Mouse (Mus musculus) cerebellum, postnatal 10 days (tissue): Measurements from ENCODE around the gene Gatad2a.
A peak's percentile ranks its signal among the peaks of the same experiment; 100 is the strongest.
"Not testable (repeated sequence)": the region's sequence is repeated elsewhere in the genome, so short reads cannot be mapped to it uniquely, and the experiment has no call there.

Source experiments
- DNase-seq, 2 experiments: peaks; one replicate each; pipeline ENCODE4 v3.0.0; 2021; ENCODE audit warnings: mixed read lengths in 2 of 2

The Gatad2a gene

DNA sequence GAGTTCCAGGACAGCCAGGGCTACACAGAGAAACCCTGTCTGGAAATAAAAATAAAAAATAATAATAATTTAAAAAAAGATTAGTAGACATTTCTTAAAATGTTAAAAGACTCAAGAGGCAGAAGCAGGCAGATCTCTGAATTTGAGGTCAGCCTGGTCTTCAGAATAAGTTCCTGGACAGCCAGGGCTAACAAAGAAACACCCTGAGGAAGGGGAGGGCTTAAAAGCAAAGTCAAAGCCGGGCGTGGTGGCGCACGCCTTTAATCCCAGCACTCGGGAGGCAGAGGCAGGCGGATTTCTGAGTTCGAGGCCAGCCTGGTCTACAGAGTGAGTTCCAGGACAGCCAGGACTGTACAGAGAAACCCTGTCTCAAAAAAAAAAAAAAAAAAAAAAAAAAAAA lies 7.2 kb downstream of the Gatad2a start:
- not testable (repeated sequence) for DNase-seq

DNA sequence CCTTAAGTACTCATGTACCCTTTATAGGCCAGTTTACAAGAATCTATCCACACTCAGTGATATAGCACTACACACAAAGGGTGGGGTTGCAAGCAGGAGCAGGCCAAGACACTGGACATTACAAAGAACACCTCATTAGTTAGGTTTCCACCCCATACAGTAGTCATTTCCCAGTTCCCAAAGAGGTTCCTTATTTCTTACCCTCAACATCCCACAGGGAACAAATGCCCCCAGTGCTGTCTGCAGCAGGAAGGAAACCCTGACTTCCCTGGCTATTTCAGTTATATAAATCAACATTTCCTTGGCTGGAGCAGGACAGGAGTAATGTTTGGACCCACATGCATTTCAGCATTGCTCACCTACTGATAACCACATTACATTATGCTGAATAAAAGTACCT lies 8.4 kb downstream of the Gatad2a start:
- DNase-seq, result no peak

DNA sequence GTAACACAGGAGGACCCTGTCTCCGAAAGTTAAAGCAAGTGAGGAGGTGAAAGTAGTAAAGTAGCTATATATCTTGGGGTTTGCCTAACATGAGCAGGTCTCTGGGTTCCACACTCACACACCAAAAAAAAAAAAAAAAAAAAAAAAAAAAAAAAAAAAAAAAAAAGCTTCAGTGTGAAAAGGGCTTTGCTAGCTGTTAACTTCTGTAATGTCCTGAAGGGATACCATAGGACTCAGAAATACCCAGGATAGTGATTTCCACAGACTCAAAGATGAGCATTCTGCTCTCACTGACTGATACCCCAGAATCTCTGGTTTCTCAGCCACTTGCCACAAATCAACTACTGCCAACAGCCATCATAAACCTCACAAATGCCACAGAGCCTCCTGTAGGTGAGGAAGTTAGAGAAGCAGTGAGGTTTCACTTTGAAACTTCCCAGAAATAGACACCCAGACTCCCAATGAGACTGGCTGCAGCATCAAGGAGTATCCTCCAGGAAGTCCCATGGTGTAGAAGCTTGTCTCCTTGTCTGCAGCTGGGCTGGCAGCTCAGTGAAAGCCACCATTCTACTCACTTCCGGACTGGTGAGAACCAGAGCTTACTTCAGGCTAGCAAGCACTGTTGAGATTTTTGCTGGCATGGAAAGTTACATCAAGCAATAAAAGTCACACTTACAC lies 11.2 kb downstream of the Gatad2a start:
- no peak for DNase-seq

DNA sequence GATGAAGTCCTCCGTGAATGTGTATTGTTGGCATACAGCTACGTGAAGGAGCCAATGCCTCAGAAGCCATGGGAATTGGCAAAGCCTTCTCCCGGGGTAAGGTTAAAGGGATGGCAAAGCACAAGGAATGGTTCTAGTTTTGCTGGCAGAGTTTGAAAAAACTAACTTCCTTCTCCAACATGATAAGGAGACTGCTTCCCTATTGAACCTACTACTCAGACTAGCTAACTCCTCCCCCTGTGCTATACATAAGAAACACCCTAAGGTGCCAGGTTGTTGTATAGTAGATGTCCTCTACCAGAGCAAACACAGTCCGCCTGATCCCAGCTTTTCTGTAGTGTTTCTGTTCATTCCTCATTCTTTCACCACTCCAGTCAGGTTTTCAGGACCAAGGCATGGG lies 17.7 kb downstream of the Gatad2a start:
- DNase-seq, result no peak

DNA sequence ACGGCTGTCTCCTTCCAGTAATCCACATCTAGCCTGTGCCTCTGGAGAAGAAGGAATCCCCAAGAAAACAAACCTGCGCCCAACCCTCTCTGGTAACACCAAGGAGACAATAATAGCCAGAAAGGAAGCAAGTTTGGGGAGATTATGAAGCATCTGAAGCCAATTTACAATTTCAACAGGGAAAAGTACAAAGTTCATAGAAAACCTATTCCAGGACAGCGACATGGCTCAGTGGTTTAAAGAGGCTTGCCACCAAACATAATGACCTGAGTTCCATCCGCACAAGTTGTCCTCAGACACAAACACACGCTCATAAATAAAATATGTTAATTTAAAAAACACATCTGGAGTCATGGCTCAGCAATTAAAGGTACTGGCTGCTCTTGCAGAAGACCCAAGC lies 21.4 kb downstream of the Gatad2a start:
- DNase-seq, result no peak

DNA sequence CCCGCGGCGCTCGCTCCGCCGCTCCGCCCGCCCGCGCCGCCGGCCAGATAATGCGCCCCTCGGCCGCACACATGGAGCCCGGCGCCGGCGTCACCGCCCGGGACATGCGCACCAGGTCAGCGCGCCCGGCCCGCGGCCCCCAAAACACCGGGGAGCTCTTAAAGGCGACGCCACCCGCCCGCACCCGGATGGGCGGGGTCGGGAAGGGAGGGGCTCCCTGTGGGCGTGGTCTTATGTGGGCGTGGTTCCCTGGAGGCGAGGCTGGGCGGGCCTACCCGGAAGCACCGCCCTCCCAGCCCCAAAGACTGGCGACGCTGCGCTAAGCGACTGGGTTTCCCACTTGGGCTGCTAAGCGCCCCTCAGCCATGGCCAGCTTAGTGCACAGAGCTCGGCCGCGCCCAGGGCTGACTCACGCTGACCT lies 22.0 kb downstream of the Gatad2a start:
- peak; percentile 97 for DNase-seq

DNA sequence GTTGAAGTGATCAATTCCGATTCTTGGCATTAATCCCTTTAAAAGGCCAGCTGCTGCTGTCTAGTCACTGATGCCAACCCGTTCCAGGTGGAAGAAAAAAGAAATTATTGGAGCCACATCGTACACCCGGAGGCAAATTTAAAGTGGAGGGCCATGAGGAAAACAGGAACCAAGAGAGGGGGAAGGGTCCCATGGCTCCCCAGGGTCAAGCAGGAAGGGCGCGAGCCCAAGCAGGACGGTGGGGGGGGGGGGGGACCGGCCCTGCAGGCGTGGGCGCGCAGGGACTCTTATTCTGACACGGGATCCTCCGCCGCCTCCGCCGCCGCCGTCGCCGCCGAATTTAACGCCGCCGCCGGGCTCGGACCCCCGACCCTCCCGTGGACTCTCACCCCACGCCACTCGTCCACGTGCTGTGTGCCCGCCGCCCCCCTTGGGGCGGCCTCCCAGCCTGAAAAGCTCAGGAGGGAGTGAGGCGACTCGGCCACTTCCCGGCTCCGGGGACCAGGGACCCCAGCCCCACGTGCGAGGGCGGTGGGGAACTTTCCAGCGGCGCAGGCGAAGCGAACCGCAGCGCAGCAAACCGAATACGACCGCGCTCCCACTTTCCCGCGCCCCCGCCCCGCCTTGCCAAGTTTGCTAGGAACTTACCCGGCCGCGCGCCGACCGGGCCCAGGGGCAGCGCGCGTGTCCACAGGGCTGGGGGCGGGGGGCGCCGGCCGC lies 22.6 kb downstream of the Gatad2a start:
- peak; percentile 75 to 76 for DNase-seq

DNA sequence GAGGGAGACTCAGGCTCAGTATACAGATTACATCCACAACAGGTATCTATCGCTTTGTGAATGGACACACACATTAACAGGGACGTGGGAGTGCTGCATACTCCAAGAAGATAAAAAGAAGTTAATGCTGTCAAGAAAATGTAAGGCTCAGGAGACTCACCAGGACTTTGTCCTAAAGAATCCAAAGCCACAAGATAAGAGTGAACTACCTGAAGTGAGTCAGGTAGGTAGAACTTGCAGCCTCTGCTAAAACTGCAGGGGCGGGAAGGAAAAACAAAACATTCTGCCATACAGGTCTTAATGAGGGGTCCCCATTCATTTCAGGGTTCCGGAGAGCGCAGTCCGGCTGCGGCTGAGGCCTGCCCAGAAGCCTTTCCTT lies 23.1 kb downstream of the Gatad2a start:
- DNase-seq, result no peak

DNA sequence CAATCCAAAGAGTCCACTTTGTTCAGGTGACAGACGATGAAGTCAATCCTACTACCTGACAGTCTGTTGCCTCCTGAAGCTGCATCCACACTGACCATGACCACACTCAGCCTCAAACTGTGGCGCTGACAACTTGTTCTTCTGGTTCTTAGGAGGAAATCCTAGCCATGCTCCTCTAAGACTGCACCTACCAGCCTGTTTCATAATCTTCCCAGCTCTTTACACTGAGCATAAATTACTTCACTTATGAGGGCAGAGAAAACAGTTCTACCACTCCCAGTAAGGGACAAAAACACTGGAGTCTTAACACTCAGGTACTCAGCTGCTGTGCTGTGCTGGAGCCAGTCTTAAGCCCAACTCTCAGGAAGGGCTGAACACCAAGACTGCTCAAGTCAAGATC lies 25.3 kb downstream of the Gatad2a start:
- DNase-seq, result no peak

DNA sequence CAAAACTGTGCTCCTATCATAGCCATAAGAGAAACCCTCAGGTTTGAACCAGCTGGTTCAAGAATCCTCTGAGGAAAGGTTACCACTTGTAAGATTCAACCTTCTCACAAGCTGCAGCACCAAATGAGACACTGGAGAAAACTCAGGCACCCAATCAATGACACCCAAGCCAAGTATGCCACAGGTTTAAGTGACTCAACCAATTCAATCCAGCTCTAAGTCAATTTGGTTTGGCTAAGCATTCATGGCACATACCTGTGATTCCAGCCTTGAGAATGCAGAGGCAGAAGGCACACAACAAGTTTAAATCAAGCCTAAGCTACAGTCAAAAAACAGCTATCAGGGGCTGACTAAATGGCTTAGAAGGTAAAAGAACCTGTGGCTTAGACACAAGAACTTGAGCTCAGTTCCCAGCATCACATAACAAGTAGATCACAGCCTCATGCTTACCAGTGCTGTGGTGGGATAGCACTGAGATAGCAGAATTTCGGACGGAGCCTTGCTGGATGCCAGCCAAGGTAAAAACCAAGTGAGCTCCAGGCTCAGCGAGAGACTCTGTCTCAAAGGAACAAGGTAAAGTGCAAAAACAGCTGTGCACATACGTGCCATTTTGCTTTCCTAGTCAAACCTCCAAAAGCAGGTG lies 28.8 kb downstream of the Gatad2a start:
- no peak for DNase-seq

DNA sequence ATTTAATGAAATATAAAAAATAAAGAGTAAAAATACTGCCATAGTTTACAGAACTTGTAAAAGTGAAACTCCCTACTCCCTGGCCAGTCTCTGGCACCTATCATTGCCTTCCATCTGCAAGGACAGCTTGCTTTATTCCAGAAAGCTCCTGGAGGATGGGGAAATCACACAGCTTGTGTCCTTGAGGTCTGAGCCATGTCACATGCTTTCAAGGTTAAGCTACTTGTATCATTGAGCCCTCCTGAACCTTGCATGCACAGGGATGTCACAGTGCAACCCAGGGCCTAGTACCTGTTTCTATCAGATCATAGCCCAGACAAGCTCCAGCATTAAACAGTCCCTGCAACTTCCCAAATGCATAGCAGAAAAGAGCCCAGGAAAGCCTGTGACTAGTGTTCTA lies 36.9 kb downstream of the Gatad2a start:
- no peak for DNase-seq

DNA sequence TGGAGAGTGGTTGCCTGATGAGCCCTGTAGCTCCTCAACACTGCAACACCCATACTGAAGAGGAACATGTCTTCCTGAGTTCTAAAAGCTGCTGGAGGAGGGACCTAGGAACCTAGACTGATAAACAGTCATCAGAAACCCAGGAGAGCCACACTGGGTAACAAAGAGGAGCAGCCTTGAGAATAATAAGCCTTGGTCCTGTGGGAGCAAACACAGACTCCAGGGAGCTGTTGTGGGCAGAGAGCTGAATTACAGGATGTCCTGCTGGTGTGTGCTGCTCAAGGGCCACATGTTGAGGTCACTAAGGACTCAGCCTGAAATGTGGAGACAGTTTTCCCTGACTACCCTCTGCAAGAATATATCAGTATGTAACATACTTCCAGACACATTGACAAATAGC lies 38.3 kb downstream of the Gatad2a start:
- no peak for DNase-seq

DNA sequence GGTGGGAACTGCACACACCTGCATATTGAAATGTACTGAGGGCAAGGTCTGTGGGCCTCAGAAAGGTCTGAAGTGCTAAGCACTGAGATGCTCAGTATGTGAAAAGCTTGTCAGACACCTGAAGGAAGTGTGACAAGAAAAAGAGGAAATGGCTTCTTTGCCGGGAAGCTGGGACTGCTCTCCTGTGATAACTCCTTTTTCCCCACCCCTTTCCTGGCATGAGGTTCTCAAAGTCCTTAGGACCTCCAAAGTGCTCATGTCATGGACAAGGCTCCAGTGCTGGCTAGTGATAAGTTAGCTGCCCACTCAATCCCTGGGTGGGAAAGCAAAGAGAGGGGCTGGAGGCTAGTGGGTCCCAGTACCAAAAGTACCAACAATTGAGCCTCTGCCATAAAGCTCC lies 38.8 kb downstream of the Gatad2a start:
- no peak for DNase-seq

DNA sequence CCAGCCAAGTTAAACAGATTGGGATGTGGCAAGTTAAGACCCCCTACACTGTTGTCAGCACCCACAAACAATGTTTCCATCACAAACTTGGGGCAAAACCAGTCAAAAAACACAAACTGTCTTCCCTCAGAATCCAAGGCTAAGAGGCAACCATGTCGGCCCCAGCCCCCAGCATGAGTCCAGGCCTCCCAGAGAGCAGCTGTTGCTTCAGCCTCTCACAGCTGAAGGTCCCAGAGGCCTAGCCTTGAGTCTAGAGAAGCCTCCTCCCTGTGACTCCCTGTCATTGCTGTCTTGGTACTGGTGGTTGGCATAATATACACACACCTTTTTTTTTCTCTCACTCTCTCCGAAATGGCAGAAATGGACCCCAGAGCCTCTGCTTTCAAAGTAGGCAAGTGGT lies 39.5 kb downstream of the Gatad2a start:
- DNase-seq, result no peak

DNA sequence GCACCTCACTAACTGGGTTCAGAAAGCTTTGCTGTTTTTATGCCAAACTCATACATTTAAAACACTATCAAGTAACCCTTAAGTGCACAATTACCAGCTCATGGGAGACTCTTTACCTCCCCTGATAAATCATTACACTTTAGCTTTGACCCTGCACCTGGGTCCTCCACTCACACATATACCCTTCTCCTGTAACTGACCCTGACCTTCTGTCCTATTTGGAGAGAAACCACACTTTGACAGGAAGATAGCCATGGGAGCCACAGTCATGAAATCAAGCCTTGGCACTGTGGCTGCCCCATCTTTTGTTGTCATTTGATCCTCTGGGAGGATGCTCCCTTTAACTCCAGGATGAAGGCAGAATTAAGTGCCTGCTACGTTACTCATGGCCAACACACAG lies 41.5 kb downstream of the Gatad2a start:
- no peak for DNase-seq

DNA sequence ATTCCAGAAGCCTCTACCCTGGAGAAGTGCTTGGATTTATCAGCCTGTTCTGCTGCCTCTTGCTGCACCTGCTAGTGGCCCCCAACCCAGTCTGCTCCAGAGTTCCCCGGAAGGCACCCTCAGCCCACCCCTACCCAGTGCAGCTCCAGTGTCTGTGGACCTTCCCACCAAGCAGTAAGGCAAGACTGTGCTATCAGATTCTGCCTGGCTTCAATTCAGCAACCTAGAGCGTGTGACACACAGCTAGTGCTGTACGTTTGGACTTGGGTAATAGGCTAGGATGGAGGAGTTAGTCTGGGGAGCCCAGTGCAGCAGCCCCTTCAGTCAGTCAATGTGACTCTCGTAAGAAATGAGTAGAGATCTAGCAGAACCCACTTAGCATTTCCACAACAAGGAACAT lies 42.0 kb downstream of the Gatad2a start:
- DNase-seq, result no peak

DNA sequence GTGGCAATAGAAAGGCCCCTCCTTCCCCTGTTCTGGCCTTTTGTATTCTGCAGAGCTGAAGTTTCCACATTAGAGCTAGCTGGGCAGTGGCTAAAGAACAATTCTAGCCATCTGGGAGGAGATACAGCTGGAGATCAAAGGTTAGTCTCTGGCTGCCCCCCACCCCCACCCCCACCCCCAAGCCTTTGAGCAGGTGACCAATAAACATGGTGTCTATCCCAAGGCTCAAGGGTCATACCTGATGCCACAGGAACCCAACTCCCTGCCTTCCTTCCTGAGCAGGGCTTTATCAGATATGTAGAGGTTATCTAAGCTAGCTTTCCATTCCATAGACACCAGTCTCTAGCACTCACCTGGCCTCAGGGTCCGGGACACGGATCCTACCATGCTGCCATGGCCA lies 45.9 kb downstream of the Gatad2a start:
- DNase-seq, result no peak

DNA sequence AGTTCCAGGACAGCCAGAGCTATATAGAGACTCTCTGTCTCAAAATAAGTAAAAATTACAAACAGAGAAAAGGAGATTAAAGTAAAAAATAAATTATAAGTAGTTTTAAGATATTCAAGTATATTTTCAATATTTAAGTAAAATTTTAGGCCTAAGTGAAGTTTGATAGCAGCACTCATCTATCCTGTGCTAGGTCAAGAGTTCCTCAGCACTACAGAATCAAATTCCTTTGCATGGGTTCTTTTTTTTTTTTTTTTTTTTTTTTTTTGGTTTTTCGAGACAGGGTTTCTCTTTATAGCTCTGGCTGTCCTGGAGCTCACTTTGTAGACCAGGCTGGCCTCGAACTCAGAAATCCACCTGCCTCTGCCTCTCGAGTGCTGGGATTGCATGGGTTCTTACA lies 53.7 kb downstream of the Gatad2a start:
- not testable (repeated sequence) for DNase-seq

DNA sequence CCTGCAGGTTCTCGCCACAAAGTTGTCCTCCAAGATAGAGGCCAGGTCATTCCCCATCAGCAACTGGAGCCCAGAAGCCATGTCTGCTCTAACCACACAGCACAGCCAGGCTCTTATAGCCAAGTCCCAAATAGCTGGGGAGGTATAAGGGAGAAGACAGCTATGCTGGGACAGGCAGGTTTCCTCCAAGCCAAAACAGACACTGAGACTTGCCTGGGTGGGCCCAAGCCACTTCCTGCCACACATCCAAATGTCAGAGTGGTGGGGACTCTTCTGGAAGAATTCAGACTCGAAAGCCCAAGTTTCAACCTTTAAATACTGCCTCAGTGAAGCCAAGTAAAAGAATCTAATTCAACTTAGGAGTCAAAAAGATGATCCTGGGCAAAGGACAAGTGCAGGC lies 55.8 kb downstream of the Gatad2a start:
- no peak for DNase-seq

DNA sequence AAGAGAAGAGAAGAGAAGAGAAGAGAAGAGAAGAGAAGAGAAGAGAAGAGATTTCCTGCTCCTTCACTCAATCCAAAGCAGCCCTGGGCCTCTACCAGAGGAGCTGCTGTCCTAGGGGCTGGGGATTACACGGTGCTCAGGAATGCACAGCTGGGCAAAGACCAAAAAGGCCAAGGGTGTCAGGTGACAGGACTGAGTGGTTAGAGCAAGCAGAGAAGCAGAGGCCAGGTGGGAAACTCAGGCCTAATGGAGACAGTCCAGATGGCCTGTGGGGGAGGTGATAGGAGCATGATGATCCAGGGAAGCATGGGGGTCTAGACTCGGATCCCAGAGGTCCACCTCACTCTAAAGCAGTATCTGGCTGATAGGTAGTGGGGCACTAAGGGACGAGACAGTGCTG lies 56.6 kb downstream of the Gatad2a start:
- peak in 1 of 2 experiments; percentile 14 for DNase-seq

DNA sequence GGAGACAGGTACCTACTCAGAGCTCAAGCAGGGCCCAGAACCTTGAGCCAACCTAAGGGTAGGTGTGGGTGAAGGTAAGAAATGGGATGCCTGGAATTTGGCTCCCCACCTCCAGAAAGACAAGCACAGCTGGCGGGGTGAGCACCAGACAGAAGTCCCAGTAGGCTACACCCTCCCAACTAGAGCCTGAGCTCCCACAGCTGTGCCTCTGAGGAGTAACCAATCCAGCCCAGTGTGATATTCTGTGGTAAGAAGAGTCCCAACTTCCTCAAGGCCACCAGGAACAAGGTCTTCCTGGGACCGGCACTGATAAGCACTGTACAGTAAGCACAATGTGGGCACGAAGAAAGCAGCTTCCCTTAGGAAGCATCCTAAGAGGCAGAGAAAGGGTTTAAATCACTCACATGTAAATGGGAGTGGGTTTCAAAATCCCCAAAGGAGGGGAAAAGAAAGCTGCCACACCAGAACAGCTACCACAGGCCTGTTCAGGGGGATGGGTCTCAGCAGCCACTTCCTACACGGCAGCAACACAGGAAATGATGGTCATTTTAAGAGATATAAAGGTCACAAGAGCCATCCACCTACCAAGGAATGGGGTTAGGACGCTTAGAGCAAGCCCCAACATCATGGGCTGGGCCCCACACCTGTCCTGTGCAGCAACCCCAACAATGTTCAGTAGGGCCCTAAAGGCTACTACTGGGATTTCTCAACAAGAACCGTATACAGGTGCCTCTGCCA lies 57.8 kb downstream of the Gatad2a start:
- no peak for DNase-seq

DNA sequence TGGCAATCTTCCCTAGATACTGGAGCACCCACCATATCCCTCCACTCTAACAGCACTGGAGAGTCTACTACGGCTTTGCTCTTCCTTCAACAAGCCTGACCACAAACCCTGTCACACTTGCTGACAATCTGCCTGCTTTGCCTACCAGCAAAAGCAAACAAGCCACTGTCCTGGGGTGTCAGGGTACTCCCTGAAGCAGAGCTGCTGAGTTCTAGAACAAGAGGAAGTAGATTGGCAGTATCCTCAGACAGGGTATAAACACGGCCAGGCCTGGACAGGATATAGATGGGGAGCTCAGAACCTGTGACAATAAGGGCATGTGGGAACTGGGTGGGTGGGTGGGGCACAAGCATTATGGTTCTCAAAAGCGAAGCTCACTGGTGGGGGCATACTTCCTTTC lies 58.7 kb downstream of the Gatad2a start:
- no peak for DNase-seq

DNA sequence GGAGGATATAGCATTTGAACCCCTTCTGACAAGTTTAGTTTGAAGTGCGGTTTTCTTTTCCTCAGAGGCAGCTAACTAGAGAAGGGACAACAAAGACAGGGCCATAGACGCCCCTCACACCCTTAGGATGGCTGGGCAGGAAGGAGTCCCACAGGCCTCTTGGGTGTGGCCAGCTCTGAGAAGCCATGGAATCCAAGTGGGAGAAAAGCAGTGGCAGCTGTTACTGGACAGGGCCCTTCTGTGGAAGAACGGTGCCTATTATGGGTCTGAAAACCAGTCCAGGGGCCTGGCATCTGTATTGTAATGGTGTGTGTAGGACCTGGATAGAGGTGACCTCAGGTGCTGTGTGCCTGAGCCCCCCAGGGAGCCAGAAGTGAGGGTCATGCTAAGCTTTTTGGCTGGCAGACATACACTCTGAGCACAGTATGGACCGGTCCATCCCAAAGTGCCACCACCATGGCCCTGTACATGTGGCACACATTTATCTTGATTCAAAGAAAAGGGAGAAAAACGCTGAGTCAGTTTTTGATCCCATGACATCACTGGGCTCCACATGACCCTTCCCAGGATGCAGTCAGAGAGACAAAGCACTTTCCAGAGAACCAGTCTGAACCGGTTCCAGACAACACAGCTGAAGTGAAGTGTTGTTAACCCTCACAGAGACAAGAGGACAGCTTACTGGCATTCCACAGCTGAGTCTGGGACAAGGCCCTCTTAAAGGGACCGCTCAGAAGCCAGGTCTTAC lies 60.0 kb downstream of the Gatad2a start:
- DNase-seq, result peak; percentile 19 to 29
